Mouse (Mus musculus): ENCODE results near the gene Tdrd12.

Tdrd12 gene

DNA sequence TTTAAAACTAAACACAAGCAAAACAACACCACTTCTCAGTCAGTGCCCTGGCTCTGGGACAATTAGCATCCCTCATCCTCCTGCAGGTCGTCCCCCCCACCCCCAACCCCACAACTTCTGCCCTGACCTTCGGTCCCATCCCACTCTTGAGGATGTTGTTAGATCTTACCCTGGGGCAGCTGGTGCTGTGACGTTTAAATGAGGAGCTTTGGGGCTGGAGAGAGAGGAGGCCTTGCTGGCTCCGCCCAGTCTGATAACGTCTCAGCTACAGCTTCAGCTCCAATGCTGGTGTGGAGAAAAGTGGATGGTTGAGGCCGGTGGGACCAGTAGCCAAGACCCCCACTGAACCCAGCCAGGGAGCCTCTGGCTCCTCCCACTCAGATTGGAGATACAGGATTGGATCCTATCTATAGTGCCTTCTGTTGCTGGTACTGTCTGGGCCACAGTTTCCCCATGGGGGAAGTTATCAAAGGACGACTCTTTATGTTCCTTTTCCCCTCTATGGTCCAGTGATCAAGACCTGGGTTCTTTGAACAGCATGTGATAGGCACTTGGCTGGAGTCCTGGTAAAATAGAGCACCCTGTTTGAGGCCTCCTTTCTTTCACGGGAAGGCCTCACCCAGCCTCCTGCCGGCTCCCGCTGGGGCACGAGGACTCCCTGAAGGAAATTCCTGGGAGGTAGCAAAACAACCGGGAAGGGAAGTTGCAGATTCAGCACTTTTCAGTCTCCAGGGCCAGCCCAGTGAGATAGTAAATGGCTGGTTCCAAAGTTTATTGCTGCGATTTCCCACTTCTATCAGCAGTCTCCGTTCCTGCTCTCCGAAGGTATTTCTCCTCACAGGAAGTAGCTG lies 89.3 kb downstream of the Tdrd12 start, which contains the start of gene Slc7a9:
TSS of gene Slc7a9 (plus strand) at position 801 of the 851 bp plus-strand sequence.
- no peak for DNase-seq (ENCODE audit: low read depth, low spot score)

DNA sequence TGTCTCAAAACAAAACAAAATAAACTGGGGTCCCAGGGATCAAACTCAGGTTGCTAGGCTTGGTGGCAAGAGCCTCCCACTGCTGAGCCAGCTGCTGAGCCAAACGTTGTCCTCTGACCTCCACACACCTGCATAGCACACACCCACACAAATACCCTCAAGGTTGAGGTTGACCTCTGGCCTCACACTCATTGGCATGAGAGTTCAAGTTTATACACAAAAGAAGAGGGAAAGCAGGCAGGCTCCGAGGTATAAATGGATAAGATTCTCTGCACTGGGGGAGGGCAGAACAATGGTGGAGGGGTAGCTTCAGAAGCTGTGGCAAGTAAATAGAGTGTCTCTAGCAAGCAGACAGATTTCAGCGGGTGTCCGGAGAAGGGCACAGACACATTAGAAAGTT lies 90.0 kb downstream of the Tdrd12 start:
- no peak for DNase-seq (ENCODE audit: low read depth, low spot score)

DNA sequence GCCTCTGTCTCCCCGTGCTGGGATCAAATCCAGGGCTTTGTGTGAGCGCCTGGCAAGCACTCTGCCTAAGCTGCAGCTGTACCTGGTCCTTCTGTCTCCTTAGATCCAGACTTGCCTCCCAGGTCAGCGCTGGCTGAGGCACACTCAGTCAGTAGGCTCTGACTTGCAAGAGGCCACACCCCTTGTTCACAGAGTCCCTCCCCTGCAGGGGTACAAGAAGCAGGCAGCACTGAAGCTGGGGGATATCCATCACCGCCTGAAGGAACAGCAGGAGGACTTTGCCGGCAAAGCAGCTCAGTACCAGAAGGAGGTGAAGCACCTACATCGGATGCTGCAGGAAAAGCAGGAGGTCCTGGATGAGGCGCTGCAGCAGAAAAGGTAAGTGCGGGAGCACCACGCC lies 102.3 kb downstream of the Tdrd12 start:
- no peak for DNase-seq (ENCODE audit: low read depth, low spot score)

DNA sequence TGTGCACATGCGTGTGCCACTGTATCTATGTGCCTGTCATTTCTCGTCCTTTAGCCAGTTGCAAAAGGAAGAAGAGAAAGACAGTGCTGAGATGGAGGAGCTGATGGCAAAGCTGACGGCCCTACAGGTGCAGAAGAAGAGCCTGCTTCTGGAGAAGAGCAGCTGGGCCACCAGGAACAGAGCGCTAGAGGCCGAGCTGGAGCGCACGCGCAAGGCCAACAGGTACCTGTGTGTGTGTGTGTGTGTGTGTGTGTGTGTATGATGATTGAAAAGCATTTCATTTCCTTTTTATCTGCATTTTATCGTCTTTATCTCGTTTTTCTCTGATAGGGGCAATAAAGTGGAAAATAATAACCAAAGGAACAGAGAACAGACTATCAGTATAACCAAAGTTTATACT lies 109.4 kb downstream of the Tdrd12 start:
- DNase-seq (ENCODE audit: low read depth, low spot score), result no peak

DNA sequence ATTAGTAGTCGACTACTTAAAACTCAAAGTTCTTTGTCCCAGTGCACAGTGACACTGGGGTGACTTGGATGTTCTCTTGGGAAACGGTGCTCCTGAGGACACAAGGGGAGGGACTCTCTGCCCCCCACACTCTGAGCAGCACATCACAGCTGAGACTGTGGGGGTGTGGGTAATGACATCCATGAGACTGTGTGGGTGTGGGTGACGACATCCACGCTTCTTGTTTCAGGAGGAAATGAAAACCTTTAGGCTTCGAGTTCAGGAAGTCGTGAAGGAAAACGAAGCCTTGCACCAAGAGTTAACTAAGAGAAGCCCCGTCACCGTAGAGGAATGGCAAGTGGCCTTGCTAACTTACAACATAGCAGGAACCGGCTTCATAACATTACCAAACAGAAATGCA lies 114.5 kb downstream of the Tdrd12 start:
- DNase-seq (ENCODE audit: low read depth, low spot score), result no peak

Data from WW6 (cell line).